Mouse (Mus musculus): Measurements from ENCODE around the gene Prokr2.
"Not testable (repeated sequence)": the region's sequence is repeated elsewhere in the genome, so short reads cannot be mapped to it uniquely, and the experiment has no call there.

DNA sequence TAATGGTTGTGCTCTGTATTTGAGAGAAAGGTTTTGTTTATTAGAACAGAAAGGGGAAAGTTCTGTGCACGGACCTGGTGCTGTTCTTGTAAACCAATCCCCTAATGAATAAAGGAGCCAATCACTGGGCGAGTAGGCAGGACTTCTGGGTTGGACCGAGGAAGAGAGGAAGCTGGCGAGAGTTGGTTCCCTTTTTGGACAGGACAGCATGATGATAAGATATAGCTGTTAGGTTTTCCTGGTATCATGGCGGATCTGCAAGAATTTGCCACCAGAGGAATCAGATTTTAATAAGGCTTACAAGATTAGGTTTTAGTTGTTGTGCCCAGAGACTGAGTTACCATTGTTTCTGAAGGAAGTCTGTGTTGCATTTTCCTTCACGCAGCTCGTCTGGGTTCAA lies 96.0 kb downstream of the Prokr2 start:
- TF ChIP-seq EP300, CTCF (IDR thresholded peaks at IDR 0.05; ENCODE audit: low read depth): not testable (repeated sequence)

Data from heart, postnatal 0 days (tissue).